9 mouse cellular contexts compared by ENCODE assay signal in the genomic region with DNA sequence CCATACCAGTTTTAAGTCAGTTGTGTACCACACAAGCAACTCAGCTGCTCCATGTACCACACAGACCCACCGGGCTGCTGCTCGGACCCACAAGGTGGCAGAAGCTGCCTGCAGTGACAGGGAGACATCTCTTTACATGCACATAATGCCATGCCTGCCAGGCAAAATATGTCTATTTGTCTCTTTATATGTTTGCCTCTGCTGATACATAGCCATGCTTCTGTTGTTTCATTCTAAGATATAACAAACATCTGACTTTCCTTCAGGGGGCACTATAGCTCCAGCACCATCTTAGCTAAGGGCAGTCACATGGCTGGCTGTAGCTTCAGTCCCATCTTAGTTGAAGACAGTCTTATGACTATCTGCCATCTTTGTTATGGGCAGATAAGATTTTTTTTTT.
DNase-seq lines count a peak whose midpoint lies in the region; ATAC-seq lines count a peak whose summit lies in the region.
"Had no signal": no experiment of that assay in that cellular context is flagged by ENCODE, and none has a peak within 500 bp of the region (broad histone marks: within the 10 kb centered on the region; RNA-seq: fewer than 3 reads in every experiment).

No protein-coding gene starts in this region.

- H3K4me3 ChIP-seq in heart, embryonic 11.5 days (ENCODE audit: low read depth, low read length): no peak overlapping the region
- H3K4me3 ChIP-seq in hindbrain, embryonic 15.5 days: no peak overlapping the region
- H3K4me3 ChIP-seq in midbrain, embryonic 14.5 days (replicated peaks; ENCODE audit: low read depth, low read length): no peak overlapping the region
- no peak overlapping the region for H3K4me3 ChIP-seq in intestine, embryonic 15.5 days (replicated peaks)
- H3K4me3 ChIP-seq: liver, embryonic 13.5 days had no signal

- no peaks in the 10 kb centered on the region for H3K36me3 ChIP-seq in heart, embryonic 11.5 days (ENCODE audit: control insufficient read depth, insufficient read depth, low read length)
- H3K36me3 ChIP-seq in hindbrain, embryonic 15.5 days: no peaks in the 10 kb centered on the region
- H3K36me3 ChIP-seq in midbrain, embryonic 14.5 days (ENCODE audit: control insufficient read depth, insufficient read depth, low read length): no peaks in the 10 kb centered on the region
- H3K36me3 ChIP-seq in intestine, embryonic 15.5 days: no peaks in the 10 kb centered on the region
- H3K36me3 ChIP-seq: liver, embryonic 13.5 days had no signal

- no peaks in the 10 kb centered on the region for H3K9me3 ChIP-seq in heart, embryonic 11.5 days (replicated peaks; ENCODE audit: control insufficient read depth, low read length)
- H3K9me3 ChIP-seq in hindbrain, embryonic 15.5 days: no peaks in the 10 kb centered on the region
- no peaks in the 10 kb centered on the region for H3K9me3 ChIP-seq in midbrain, embryonic 14.5 days (ENCODE audit: control insufficient read depth, low read length)
- no peaks in the 10 kb centered on the region for H3K9me3 ChIP-seq in intestine, embryonic 15.5 days
- H3K9me3 ChIP-seq: liver, embryonic 13.5 days had no signal

- no peak overlapping the region for H3K27ac ChIP-seq in heart, embryonic 11.5 days (ENCODE audit: low read depth, low read length)
- H3K27ac ChIP-seq in hindbrain, embryonic 15.5 days (replicated peaks): no peak overlapping the region
- H3K27ac ChIP-seq in midbrain, embryonic 14.5 days (replicated peaks; ENCODE audit: low read depth, low read length): no peak overlapping the region
- H3K27ac ChIP-seq in intestine, embryonic 15.5 days: no peak overlapping the region
- H3K27ac ChIP-seq: liver, embryonic 13.5 days had no signal

- no peaks in the 10 kb centered on the region for H3K4me1 ChIP-seq in heart, embryonic 11.5 days (ENCODE audit: control insufficient read depth, insufficient read depth, low read length)
- no peaks in the 10 kb centered on the region for H3K4me1 ChIP-seq in hindbrain, embryonic 15.5 days (replicated peaks)
- no peaks in the 10 kb centered on the region for H3K4me1 ChIP-seq in midbrain, embryonic 14.5 days (ENCODE audit: control insufficient read depth, insufficient read depth, low read length)
- no peaks in the 10 kb centered on the region for H3K4me1 ChIP-seq in intestine, embryonic 15.5 days (replicated peaks)
- H3K4me1 ChIP-seq: liver, embryonic 13.5 days had no signal

- H3K4me2 ChIP-seq in heart, embryonic 11.5 days: no peak overlapping the region
- H3K4me2 ChIP-seq in hindbrain, embryonic 15.5 days: no peak overlapping the region
- no peak overlapping the region for H3K4me2 ChIP-seq in midbrain, embryonic 14.5 days (ENCODE audit: low read length)
- H3K4me2 ChIP-seq in intestine, embryonic 15.5 days (replicated peaks): no peak overlapping the region
- H3K4me2 ChIP-seq: liver, embryonic 13.5 days had no signal

- 96% methylated on average over 2 of the region's 2 CpGs for WGBS in heart, embryonic 11.5 days (ENCODE audit: insufficient replicate concordance)
- WGBS in hindbrain, embryonic 15.5 days: 96% methylated on average over 2 of the region's 2 CpGs
- 79% methylated on average over 2 of the region's 2 CpGs for WGBS in midbrain, embryonic 14.5 days
- WGBS in intestine, embryonic 15.5 days: 98% methylated on average over 2 of the region's 2 CpGs

- no peak overlapping the region for H3K9ac ChIP-seq in heart, embryonic 11.5 days (ENCODE audit: low read depth, low read length)
- H3K9ac ChIP-seq in hindbrain, embryonic 15.5 days: no peak overlapping the region
- no peak overlapping the region for H3K9ac ChIP-seq in midbrain, embryonic 14.5 days (replicated peaks; ENCODE audit: low read length)
- no peak overlapping the region for H3K9ac ChIP-seq in intestine, embryonic 15.5 days
- H3K9ac ChIP-seq: liver, embryonic 13.5 days had no signal

- peak; percentile 7 to 9 for DNase-seq in heart, adult 9 months (ENCODE audit: low spot score in 2 of 2)
- DNase-seq in CD4-positive, CD25-positive, alpha-beta regulatory T cell, adult 2 months (ENCODE audit: low read depth, low spot score): peak; percentile 86
- DNase-seq in ZHBTc4 (ENCODE audit: low read depth, low spot score): peak; percentile 77
- DNase-seq in midbrain, embryonic 14.5 days: peak; percentile 71
- DNase-seq in thymus, postnatal 14 days: peak; percentile 69
- DNase-seq: liver, embryonic 13.5 days had no signal

- H3K27me3 ChIP-seq in heart, embryonic 11.5 days (ENCODE audit: control insufficient read depth, insufficient read depth, low read length): no peaks in the 10 kb centered on the region
- no peaks in the 10 kb centered on the region for H3K27me3 ChIP-seq in hindbrain, embryonic 15.5 days
- H3K27me3 ChIP-seq in midbrain, embryonic 14.5 days (ENCODE audit: control insufficient read depth, insufficient read depth, low read length): no peaks in the 10 kb centered on the region
- H3K27me3 ChIP-seq in intestine, embryonic 15.5 days (replicated peaks): no peaks in the 10 kb centered on the region
- H3K27me3 ChIP-seq: liver, embryonic 13.5 days had no signal

- no peak for ATAC-seq in heart, embryonic 11.5 days (replicated peaks; ENCODE audit: insufficient number of reproducible peaks, low FRiP score, low TSS enrichment)
- ATAC-seq in hindbrain, embryonic 15.5 days (ENCODE audit: low FRiP score, low read depth): peak; percentile 90
- ATAC-seq in midbrain, embryonic 14.5 days (ENCODE audit: low FRiP score, low TSS enrichment): peak; percentile 73
- ATAC-seq in intestine, embryonic 15.5 days: no peak

Comparison
In these comparisons a context has a peak if more than half of its experiments do, and no peak if none do; other contexts are left out.
1. DNase-seq: peak in every context shown above with its lines; median percentile 86 in CD4-positive, CD25-positive, alpha-beta regulatory T cell, adult 2 months; 77 in ZHBTc4; 71 in midbrain, embryonic 14.5 days; 69 in thymus, postnatal 14 days; 8 in heart, adult 9 months.
2. ATAC-seq: peak in hindbrain, embryonic 15.5 days (single experiment) and midbrain, embryonic 14.5 days (single experiment); none in heart, embryonic 11.5 days (single experiment) and intestine, embryonic 15.5 days (single experiment).